Mouse (Mus musculus) 3134 (cell line): ENCODE measurements around the gene Atxn7l1.
A peak's percentile ranks its signal among the peaks of the same experiment; 100 is the strongest.

Source experiments
- DNase-seq: peaks from one replicate; pipeline ENCODE4 v3.0.0-alpha.2; 2011; ENCODE audit warnings: low spot score; ENCODE audit not compliant: insufficient read length; ENCODE audit errors: extremely low read depth

The Atxn7l1 gene

GRCm38 (mm10) chr12:33345773-33346435, 198.4 kb downstream of the Atxn7l1 start:
- no peak for DNase-seq

GRCm38 (mm10) chr12:33352671-33353070, 205.2 kb downstream of the Atxn7l1 start:
- no peak for DNase-seq

GRCm38 (mm10) chr12:33358345-33358744, 210.9 kb downstream of the Atxn7l1 start:
- DNase-seq = no peak

GRCm38 (mm10) chr12:33359209-33359608, 211.7 kb downstream of the Atxn7l1 start:
- DNase-seq = no peak

GRCm38 (mm10) chr12:33359878-33360482, 212.5 kb downstream of the Atxn7l1 start:
- no peak for DNase-seq

- DNase-seq = peak; percentile 24
Measured at GRCm38 (mm10) chr12:33360729-33361128, 213.2 kb downstream of the Atxn7l1 start.

GRCm38 (mm10) chr12:33364511-33364910, 217.0 kb downstream of the Atxn7l1 start:
- no peak for DNase-seq

- no peak for DNase-seq
Measured at GRCm38 (mm10) chr12:33365133-33365532, 217.6 kb downstream of the Atxn7l1 start.

- no peak for DNase-seq
Measured at GRCm38 (mm10) chr12:33369555-33369954, 222.1 kb downstream of the Atxn7l1 start.

- DNase-seq = peak; percentile 78
Measured at GRCm38 (mm10) chr12:33379624-33380445, 232.3 kb downstream of the Atxn7l1 start.

- DNase-seq = no peak
Measured at GRCm38 (mm10) chr12:33388842-33389241, 241.3 kb downstream of the Atxn7l1 start.

- DNase-seq = peak; percentile 43
Measured at GRCm38 (mm10) chr12:33390844-33391560, 243.5 kb downstream of the Atxn7l1 start.

- DNase-seq = no peak
Measured at GRCm38 (mm10) chr12:33394804-33395623, 247.5 kb downstream of the Atxn7l1 start, which contains the start of gene Efcab10. Gene Efcab10, plus strand, starts transcription at chr12:33394854.

- DNase-seq = no peak
Measured at GRCm38 (mm10) chr12:33403265-33403693, 255.8 kb downstream of the Atxn7l1 start.

- no peak for DNase-seq
Measured at GRCm38 (mm10) chr12:33404996-33405395, 257.5 kb downstream of the Atxn7l1 start.

GRCm38 (mm10) chr12:33405398-33406026, 258.0 kb downstream of the Atxn7l1 start:
- DNase-seq = no peak

GRCm38 (mm10) chr12:33411580-33412151, 264.2 kb downstream of the Atxn7l1 start:
- DNase-seq = no peak
